Mouse (Mus musculus): Measurements from ENCODE around the gene Homez.
A peak's percentile ranks its signal among the peaks of the same experiment; 100 is the strongest.

Homez gene

GRCm38 (mm10) chr14:54866936-54867335 is 3.8 kb downstream of the Homez start:
- no peak for DNase-seq

GRCm38 (mm10) chr14:54866268-54866667 is 4.5 kb downstream of the Homez start:
- no peak for DNase-seq

- DNase-seq: no peak
These were observed 5.1 kb downstream of the Homez start for GRCm38 (mm10) chr14:54865626-54866025.

GRCm38 (mm10) chr14:54864313-54865036 is 6.3 kb downstream of the Homez start:
- no peak for DNase-seq

- peak; percentile 98 for DNase-seq
These were observed 7.1 kb downstream of the Homez start for GRCm38 (mm10) chr14:54863501-54864312.

GRCm38 (mm10) chr14:54860511-54860910 is 10.2 kb downstream of the Homez start:
- peak; percentile 51 for DNase-seq

- DNase-seq: no peak
These were observed 12.9 kb downstream of the Homez start for GRCm38 (mm10) chr14:54857891-54858290.

- DNase-seq: no peak
These were observed 14.1 kb downstream of the Homez start for GRCm38 (mm10) chr14:54856703-54857102.

- no peak for DNase-seq
These were observed 15.0 kb downstream of the Homez start for GRCm38 (mm10) chr14:54855726-54856125.

- peak; percentile 78 for DNase-seq
These were observed 27.3 kb downstream of the Homez start for GRCm38 (mm10) chr14:54843461-54843860.

- no peak for DNase-seq
These were observed 47.0 kb downstream of the Homez start for GRCm38 (mm10) chr14:54823716-54824115.

- no peak for DNase-seq
These were observed 48.5 kb downstream of the Homez start for GRCm38 (mm10) chr14:54822301-54822700.

- DNase-seq: peak; percentile 21
These were observed 53.0 kb downstream of the Homez start for GRCm38 (mm10) chr14:54817791-54818190.

GRCm38 (mm10) chr14:54815737-54816136 is 55.0 kb downstream of the Homez start:
- DNase-seq: no peak

- DNase-seq: no peak
These were observed 56.8 kb downstream of the Homez start, which contains the start of gene Rnf212b for GRCm38 (mm10) chr14:54813991-54814390. Gene Rnf212b, plus strand, starts transcription at chr14:54814141.

- DNase-seq: no peak
These were observed 61.1 kb downstream of the Homez start for GRCm38 (mm10) chr14:54809668-54810033.

GRCm38 (mm10) chr14:54808718-54809667 is 61.8 kb downstream of the Homez start:
- no peak for DNase-seq

GRCm38 (mm10) chr14:54806124-54806523 is 64.6 kb downstream of the Homez start:
- no peak for DNase-seq
